Mouse (Mus musculus) heart, adult 18-20 months (tissue): ENCODE measurements around the gene Tspo. TPM values are rescaled to one million over a fixed set of nuclear protein-coding genes. Genes with fewer than 3 reads are reported as not detected.

ENCODE experiments used
- DNase-seq, 2 experiments: peaks; one replicate each; pipeline ENCODE4 v3.0.0; 2021 to 2022; ENCODE audit warnings: mixed read lengths in 1 of 2
- long read RNA-seq, 2 experiments: library from polyadenylated mRNA; stranded (forward); transcript quantifications; one replicate each; pipeline ENCODE4 v2.0.0; 2021
- total RNA-seq, 2 experiments: library from RNA; stranded (reverse); gene quantifications; 2 replicates each; pipeline ENCODE4 v1.2.3; 2021

The Tspo gene
- total RNA-seq, result 10 to 100 TPM; 66.2 to 75.9 TPM
- long read RNA-seq, experiment 1, transcript Tspo-201 (4 exons, 837 nt), result major isoform, 78 of 91 reads
- long read RNA-seq, experiment 1, partial matches to known transcripts, result 10 of 91 reads
- long read RNA-seq, experiment 1, other reads (novel, unspliced or antisense), result 3 of 91 reads
- long read RNA-seq, experiment 2, transcript Tspo-201 (4 exons, 837 nt), result major isoform, 47 of 51 reads
- long read RNA-seq, experiment 2, partial matches to known transcripts, result 4 of 51 reads
- long read RNA-seq, experiment 2, other reads (novel, unspliced or antisense), result 0 of 51 reads

DNA sequence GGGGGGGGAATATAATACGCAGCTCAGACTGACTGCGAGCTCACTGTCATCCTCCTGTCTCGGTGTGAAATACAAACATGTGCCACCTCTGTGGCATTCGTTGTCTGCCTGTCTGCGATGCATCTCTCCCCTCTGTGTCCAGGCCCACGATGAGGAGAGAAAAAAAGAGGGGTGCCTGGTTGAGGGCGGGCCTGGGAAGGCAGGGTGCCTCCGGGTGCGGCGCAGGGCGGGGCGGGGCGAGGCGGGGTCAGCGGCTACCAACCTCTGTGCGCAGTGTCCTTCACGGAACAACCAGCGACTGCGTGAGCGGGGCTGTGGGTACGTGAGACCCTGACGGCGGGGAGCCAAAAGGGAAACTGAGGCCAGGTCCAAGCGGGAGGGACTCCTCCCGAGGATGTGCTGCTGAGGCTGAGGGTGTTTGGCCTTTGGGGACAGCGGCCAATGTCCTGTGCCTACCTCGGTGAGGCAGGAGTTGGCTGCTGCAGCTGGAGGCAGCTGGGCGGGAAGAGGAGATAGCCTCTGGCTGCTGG, at the start of gene Tspo, which contains the start of gene Mcat:
TSS of gene Tspo (plus strand) at position 266 of the 530 bp plus-strand sequence.
TSS of gene Mcat (minus strand) at position 461 of the 530 bp plus-strand sequence.
- DNase-seq, result peak; percentile 82

DNA sequence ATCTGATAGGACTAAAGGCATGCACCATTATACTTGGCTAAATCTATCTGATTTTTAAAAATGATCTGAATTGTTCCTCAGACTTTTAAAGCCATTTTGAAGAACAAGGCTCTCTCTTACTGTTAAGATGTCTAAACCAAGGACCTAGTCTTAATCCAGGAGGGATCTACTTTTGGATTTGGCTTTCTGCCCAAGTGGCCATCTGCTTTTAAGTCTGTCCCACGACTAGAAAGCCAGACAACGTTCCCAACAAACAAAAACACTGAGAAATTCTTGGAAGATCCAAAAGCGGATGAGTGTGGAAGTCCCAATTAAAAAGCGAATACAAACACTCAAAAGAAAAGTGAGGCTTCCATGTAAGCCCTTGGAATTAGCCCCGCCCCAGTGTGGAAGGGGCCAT, 48.4 kb upstream of the Tspo start:
- DNase-seq, result no peak

DNA sequence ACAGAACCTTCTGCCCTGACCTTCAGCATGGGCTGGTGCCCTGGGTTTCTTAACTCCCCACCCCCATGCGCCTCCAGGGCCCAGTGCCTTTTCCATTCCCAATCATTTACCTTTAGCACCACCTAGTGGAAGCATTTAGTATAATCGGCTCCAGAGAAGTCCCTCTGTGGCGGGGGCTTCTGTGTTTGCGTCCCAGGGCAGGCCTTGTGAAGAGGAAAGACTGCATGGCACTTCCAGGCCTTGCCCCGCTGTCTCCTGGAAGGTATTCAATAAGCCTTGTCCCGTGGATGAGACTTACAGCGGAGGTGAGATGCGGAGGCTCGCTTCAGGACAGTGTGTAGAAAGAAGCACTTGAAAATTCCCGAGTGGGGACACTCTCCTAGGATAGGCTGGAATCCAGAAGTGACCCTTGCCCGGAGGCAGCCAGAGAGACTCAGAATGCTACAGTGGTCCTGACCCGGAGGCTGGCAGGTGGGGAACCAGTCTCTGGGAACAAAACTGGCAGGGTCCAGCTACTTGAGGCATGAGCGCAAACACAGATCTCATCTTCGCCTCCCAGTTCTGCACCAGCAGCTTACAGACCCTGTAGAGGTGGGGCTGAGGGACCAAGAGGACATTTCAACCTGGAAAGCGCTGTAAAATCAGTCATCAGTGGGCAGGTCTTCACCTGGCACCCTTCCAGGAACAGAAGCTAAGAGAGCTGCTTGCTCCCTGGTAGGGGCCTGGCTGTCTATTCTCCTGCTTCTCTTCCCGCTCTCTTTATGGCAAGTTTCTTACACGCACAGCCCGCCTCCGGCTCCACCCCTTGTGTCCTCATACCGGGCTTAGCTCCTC, 45.0 kb upstream of the Tspo start:
- peak; percentile 75 to 87 for DNase-seq

DNA sequence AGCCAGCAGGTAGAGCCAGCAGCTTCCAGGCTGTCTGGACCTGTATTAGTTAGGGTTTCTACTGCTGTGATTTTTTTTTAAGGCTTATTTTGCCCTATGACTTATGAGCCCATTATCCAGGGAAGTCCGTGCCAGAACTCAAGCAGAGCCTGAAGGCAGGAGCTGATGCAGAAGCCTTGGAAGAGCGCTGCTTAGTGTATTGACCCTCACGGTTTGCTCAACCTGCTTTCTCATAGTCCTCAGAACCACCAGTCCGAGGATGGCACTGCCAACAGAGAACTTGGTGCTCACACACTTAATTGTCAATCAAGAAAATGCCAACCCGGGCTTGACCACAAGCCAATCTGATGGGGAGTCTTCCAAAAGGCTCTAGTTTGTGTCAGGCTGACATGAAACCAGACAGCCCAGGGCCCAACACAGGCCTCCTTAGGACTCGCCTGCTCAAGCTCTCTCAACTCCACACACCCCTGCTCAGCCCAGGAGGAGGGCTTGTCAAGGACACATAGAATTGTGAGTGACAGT, 42.5 kb upstream of the Tspo start:
- DNase-seq, result no peak

DNA sequence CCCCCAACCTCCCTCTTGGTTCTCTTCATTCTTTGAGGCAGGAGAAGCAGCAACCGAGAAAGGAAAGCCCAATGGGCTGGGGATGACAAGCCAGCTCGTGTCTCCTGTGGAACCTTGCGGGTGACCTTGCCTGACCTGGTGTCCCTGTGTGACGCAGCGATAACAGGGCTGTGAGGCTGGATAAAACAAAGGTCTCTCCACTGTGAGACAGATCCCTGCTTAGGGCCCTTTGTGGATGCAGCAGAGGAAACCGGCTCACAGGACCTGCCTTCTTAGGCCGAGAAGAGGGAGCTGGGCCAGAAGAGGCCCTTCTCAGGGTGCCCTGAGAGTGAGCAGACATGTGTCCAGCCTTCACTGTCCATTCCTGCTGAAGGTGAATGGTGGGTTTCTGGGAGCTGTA, 40.2 kb upstream of the Tspo start:
- peak; percentile 60 to 62 for DNase-seq

DNA sequence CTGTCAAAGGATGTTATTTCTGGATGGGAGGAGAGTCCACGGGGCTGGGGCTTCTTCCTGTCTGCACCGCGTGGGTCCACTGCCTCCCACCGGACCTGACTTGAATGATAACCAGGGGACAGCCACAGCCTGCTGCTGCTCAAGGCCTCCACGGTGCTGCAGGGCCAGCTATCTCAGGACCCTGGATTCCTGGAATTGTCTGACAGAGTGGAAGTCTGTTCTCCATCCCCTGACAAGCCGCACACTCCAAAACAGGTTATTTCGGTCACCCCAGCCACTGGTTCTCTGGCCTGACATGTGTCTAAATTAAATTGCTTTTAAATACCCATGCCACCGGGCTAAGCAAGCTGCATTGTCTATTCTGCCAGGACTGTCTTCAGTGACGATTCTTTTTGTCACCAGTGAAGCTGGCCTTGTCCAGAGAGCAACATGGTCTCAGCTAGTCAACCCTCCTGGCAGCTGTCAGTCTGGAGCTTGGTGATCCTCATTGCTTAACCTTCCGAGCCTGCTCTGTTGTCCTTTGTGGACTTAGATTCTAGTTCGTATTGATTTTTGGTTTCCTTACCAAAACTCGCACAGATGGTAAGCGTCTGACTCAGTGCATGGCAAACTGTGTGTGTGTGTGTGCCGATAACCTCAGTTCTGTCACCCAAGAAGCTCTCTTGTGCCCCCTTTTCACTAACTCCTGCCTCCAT, 39.6 kb upstream of the Tspo start:
- DNase-seq, result peak; percentile 57 to 65

DNA sequence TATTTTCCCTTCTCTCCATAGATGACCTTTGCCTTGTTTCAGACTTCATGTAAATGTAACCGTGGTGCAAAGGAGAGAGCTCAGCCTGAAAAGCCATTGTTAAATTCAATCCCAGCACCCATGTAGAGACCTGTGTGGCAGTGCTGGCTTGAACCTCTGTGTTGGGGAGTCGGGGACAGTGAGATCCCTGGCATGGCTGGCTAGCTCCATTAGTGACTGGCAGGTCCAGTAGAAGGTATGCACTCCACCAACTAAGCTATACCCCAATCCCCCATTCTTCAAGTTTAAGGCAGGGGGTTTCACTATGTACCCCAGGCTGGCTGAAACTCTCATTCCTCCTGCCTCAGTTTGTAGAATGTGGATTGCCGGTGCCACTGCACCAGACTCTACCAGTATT, 39.1 kb upstream of the Tspo start:
- no peak for DNase-seq

DNA sequence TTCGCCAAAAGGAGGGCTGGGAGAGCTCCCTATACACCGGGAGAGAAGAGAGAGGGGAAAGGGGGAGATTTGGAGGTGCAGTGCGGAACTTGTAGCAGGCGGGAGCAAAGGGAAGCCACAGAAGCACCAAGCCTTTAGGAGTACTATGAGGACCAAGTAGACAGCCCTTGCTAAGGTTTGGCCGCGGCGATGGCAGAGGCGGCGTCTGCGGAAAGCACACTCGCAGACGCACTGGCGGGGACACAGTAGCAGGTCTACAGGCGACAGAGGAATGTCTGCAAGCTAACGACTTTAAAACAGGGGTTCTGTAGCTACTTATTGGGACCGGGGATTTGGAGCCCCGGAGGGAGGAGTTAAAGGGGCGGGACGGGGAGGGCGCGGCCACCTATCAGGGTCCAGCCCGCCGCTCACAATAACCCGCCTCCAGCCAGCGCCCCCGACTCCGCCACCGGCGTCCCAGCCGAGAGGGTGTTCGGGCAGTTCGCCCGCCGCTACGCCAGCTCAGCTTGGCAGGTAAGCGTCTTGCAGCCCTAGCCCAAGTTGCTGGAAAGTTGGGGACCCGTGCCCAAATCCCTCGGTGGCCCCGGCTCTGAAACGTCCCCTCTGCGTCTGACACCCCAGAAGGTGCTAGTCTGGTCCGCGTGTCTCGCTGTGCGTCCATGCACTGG, 36.8 kb upstream of the Tspo start, which contains the start of gene Bik:
TSS of gene Bik (plus strand) at position 439 of the 668 bp plus-strand sequence.
- peak; percentile 81 for DNase-seq

DNA sequence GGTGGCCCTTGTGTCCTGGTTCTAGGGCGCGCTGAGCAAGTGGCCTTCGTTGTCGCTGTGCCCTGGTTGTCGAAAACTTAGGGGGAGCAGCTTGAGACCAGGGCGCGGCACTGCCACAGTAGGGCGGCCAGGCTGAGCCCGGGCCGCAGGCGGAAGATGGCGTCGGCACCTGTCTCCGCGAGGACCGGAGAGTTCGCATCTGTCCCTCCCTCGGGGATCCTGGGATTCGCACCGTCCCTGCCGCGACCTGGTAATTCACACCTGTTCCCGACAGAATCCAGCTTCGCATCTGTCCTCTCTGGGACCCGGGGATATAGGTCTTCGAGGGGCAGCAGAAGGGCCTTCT, 36.3 kb upstream of the Tspo start:
- peak in 1 of 2 experiments; percentile 33 for DNase-seq

DNA sequence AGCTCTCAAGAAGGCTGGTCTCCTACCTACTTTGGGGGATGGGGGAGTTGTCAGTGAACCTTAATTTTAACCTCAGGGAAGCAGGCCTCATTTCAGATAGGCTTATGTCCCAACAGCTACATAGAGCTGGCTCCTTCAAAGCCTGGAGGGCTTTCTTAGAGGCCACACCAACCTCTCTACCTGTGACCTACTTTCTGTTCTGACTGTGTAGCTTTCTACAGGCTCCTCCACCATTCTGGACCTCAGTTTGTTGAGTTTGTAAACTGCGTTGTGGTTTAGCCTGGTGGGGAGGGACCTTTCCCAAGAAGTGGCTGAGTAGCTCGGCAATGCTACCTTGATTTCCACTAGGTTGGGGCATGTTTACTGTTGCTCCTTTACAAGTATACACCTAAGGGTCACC, 35.6 kb upstream of the Tspo start:
- no peak for DNase-seq

DNA sequence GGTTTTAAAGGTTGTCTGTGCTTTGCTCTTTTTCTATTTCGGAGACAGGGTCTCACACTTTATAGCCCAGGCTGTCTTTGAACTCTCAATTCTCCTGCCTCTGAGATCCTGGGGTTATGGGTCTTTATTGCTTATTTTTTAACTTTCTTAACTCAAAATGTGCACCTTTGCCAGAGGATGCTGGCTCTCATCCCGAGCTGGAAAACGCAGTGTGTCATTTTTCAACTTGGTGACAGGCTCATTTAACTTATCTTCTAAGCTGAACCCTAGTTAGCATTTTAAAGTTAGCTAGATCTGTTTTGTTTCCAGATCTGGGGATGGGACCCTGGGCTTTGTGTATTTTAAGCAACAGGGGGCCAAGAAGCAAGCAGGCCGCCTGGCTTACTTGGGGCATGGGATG, 34.5 kb upstream of the Tspo start:
- DNase-seq, result no peak

DNA sequence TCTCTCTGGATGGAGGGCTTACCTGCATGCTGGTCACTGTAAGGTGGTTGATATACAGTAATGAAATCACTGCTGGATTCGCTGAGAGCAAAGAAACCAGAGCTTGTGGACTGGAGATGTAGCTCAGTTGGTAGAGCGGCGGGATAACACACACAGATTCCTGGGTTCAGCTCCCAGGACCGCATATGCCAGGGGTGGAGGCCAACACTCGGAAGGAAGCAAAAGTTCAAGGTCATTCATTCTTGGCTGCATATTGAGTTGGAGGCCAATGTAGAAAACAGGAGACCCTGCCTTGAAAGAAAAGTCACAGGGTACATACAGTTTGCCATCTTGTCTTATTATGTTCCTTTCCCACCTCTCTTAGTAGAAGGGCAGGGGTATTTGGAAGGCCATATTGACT, 33.6 kb upstream of the Tspo start:
- DNase-seq, result peak; percentile 64 to 72

DNA sequence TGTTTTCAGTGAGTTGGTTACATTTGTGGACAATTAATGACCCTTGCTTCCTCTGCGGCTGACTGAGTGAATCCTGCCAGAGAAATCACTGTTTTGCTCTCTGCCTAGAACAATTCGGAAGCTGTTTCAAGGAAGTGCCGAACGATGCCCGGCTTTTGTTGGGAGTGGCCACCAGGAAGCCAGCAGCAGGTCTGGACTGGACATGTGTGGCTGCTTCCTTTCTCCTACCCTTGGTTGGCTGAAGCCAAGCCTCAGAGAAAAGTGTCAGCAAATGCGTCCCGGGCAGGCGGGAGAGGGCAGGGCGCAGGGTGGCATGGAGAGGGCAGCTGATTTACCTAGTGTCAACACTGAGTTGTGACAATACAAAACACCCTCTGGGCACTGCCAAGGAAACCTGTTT, 33.2 kb upstream of the Tspo start:
- DNase-seq, result peak; percentile 66 to 81

DNA sequence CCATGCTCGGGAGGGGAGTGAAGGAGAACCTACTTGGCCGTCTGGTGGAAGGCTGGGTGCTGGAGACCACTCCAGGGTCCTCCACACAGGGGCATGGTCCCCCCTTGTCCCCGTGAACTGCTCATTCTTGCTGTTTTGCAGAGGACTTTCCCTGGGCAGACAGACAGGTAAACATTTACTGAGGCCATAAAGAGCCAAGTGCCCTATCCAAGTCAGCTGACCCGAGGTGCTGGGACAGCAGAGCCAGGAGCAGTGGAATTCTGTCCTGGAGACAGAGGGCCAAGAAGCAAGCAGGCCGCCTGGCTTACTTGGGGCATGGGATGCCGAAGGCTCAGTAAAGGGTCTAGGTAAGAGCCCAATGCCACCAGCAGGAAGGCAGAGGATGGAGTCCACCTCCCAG, 32.7 kb upstream of the Tspo start:
- DNase-seq, result peak; percentile 34 to 43

DNA sequence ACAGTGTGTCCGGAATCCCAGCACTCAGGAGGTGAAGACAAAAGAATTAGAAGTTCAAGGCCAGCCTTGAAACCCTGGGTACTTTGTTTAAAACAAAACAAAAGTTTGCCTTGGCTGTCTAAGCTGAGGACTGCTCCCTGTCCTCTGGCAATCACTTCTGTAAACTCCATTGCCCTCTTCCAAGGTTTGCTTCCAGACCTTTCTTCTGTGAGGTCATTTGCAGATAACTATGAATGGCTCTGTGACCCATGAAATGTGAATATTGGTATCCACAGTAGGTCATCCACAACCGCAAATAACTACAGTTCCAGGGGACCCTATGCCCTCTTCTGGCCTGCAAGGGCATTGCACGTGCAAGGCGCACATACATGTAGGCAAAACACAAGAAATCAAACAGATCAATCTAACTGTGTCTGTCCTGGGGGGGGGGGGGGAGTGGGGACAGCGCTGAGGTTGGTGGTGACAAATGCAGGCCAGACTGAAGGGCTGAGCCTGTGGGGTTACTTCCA, 31.4 kb upstream of the Tspo start:
- DNase-seq, result no peak

DNA sequence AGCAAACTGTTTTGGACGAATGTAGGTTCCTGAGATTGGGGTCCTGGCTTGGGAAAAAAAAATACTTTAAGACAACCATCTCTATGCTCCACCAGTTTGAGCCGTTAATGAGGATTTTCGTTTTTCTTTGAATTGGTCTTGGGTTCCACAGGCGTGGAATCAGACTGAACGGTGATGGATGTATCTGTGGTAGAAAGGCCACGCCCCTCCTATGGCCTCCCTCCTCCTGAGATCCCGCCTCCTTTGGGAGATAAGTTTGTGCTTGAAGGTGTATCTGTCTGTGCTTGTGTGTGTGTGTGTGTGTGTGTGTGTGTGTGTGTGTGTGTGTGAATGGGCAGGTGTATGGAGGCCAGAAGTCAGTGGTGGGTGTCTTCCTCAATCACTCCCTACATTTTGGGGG, 30.8 kb upstream of the Tspo start:
- DNase-seq, result no peak

DNA sequence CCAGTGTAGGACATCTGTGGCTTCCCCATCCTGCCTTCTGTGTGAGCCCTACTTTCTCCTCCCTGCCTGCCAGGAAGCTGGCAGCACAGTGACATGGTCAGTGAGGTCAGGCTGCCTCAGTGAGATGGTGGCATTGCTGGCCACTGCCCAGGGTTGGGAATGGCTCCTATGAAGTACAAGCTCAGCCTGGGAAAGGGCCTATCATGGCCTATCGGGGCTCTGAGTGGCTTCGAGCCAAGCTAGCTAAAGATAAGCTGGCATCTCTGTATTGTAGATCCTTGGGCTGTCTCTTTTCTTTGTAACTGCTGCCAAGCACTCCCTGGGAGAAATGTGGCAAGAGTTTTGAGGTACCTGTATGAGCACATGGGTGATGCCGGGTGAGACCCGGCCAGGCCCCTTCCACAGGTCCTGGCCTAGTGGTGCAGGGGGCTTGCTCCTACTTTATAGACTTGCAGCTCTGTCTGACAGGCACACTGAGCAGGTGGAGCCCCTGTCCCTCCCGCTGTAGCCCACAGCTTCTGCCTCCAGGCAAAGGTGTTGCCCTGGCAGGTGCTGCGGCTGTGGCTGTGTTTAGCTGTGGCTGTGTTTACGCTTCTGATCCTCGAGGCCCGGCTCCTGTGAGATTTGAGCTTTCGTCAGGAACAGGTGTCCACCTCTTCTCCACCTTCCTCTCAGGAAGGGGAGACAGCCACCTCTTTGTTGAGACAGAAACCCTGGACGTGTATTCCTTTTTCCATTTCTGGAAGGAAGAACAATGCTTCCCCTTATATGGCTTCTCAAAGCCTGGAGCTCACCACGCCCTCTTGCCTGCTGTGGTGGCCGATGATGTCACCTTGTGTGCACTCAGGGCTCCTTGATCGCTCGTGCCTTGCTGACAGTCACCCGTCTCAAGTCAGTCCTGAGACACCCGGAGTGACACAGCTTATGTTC, 28.2 kb upstream of the Tspo start:
- peak; percentile 43 to 52 for DNase-seq

DNA sequence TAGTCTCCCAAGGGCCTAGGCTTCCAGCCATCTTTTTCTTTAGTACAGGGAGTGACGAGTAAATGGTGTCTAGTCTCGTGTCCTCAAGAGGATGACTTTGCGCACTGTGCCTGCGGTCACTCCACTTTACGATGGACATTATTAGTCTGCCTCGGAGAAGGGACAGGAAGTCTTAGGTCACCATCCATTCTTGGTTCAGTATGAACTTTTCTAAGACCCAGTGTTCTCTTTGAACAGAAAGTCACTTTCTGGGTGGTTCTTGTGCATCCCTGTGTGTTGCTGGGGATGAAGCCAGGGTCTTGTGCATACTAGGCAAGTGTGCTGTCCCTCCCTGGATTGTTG, 27.5 kb upstream of the Tspo start:
- DNase-seq, result no peak

DNA sequence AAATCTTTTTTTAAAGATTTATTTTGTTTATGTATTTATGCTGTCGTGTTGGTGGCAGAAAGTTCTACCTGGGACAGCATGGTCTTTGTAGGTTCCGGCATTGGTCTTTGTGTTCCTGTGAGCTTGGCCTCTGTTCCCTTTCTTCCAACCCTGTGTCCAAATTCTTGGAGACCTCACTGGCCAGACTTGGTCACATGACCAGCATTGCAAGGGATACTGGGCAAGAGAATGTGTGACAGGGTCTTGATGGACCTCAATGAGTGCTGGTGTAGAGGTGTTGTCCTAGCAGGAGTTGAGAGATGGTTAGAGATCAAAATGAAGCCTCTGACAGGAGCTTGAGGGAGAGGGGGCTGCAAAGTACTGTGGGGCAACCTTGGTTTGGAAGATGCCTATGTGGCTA, 24.5 kb upstream of the Tspo start:
- no peak for DNase-seq

DNA sequence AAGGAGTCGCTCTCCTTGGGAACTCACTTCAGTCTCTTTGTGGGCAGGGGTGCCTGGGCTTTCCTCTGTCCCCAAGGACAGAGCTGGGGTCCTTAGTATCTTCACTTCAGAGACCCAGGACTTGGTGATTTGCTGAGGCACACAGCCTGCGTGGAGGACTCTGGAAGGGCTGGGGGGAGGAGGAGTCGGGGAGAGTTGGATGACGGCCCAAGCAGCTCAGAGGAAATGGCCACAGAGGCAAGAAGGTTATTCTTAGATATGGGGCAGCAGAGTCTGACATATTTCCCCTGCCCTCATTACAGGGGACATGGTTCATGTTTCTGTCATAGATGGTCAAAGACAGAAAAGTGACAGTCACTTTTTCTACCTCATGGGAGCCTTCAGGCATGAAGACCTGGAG, 23.5 kb upstream of the Tspo start:
- peak; percentile 79 to 85 for DNase-seq
